In genomic region chr19:40628950-40629349, GRCm38 (mm10) we compare ENCODE assay signal across 23 mouse cellular contexts. TPM values are rescaled to one million over a fixed set of nuclear protein-coding genes. Genes with fewer than 3 reads are reported as not detected.
DNase-seq lines count a peak whose midpoint lies in the region; ATAC-seq lines count a peak whose summit lies in the region.
"Had no signal": no experiment of that assay in that cellular context is flagged by ENCODE, and none has a peak within 500 bp of the region (broad histone marks: within the 10 kb centered on the region; RNA-seq: fewer than 3 reads in every experiment).

No protein-coding gene starts in this region.

- H3K4me1 ChIP-seq in hindbrain, embryonic 10.5 days (replicated peaks), result no peaks in the 10 kb centered on the region
- H3K4me1 ChIP-seq: embryonic facial prominence, embryonic 15.5 days; forebrain, embryonic 10.5 days; heart, embryonic 15.5 days; hindbrain, embryonic 12.5 days had no signal

- peak; percentile 85 for DNase-seq in heart, adult 11 months
- DNase-seq in heart, postnatal 4 days, result no peak
- DNase-seq in hindbrain, embryonic 10.5 days (ENCODE audit: low spot score), result no peak
- no peak for DNase-seq in left cerebral cortex, postnatal 25 days (ENCODE audit: low spot score in 2 of 2)
- DNase-seq in lung, postnatal 25 days (ENCODE audit: low spot score), result no peak
- DNase-seq: adrenal gland, postnatal 10 days; cerebellum, adult 11-12 months; embryo, embryonic 11 days; gastrocnemius, adult 2 months; gastrocnemius, postnatal 25 days; heart, adult 2 months; heart, postnatal 14 days; kidney, adult 18-20 months had no signal

- no peak overlapping the region for H3K4me3 ChIP-seq in hindbrain, embryonic 10.5 days
- H3K4me3 ChIP-seq: embryonic facial prominence, embryonic 15.5 days; erythroblast, embryonic 14.5 days; forebrain, embryonic 10.5 days; gastrocnemius, adult 2 months; heart, adult 2 months; heart, embryonic 15.5 days; hindbrain, embryonic 12.5 days had no signal

- H3K36me3 ChIP-seq in hindbrain, embryonic 10.5 days, result no peaks in the 10 kb centered on the region
- H3K36me3 ChIP-seq: embryonic facial prominence, embryonic 15.5 days; forebrain, embryonic 10.5 days; heart, embryonic 15.5 days; hindbrain, embryonic 12.5 days had no signal

- H3K27me3 ChIP-seq in hindbrain, embryonic 10.5 days (ENCODE audit: insufficient read depth, poor library complexity, severe bottlenecking), result no peaks in the 10 kb centered on the region
- H3K27me3 ChIP-seq: CH12.LX; embryonic facial prominence, embryonic 15.5 days; heart, embryonic 15.5 days; hindbrain, embryonic 12.5 days had no signal

- ATAC-seq in common myeloid progenitor, adult 5-6 weeks (replicated peaks; ENCODE audit: low read depth, poor library complexity, severe bottlenecking), result peak; percentile 63
- ATAC-seq in megakaryocyte, adult 5-6 weeks (ENCODE audit: poor library complexity, severe bottlenecking), result peak; percentile 42; the same call in 1 of the 2 replicates
- ATAC-seq: forebrain, embryonic 14.5 days; hindbrain, postnatal 0 days had no signal

- intact Hi-C loops in left cerebral cortex, postnatal 25 days (cut with DNase I), result no loop called here

- no peaks in the 10 kb centered on the region for H3K9me3 ChIP-seq in hindbrain, embryonic 10.5 days
- H3K9me3 ChIP-seq: embryonic facial prominence, embryonic 15.5 days; forebrain, embryonic 10.5 days; heart, embryonic 15.5 days; hindbrain, embryonic 12.5 days had no signal

- no peak overlapping the region for H3K27ac ChIP-seq in hindbrain, embryonic 10.5 days
- H3K27ac ChIP-seq: embryonic facial prominence, embryonic 15.5 days; forebrain, embryonic 10.5 days; heart, embryonic 15.5 days; hindbrain, embryonic 12.5 days; hindbrain, postnatal 0 days had no signal

RNA-seq across cellular contexts. Expression of gene Entpd1, which starts 16.8 kb away (rescaled TPM):
- 10 to 100 TPM; 32.3 to 33.3 TPM for total RNA-seq in heart, postnatal 4 days (2021)
- total RNA-seq in common myeloid progenitor, adult 5-6 weeks (2017), result 7.8 and 11.9 TPM in 2 replicates
- 21.8 and 22.3 TPM in 2 replicates for total RNA-seq in megakaryocyte, adult 5-6 weeks (2015)
- 44.0 and 51.9 TPM in 2 replicates for total RNA-seq in megakaryocyte, adult 5-6 weeks (2017)
- polyA plus RNA-seq in hindbrain, embryonic 10.5 days (2016; fragmentation: Nextera tagmentation; extraction: Ambion mirVana), result 4.5 and 5.0 TPM in 2 replicates
- 10 to 100 TPM; 18.9 to 22.6 TPM for total RNA-seq in left cerebral cortex, postnatal 25 days (2021)

RNA-seq across cellular contexts. Expression of gene Tctn3, which starts 16.9 kb away (rescaled TPM):
- total RNA-seq in heart, postnatal 4 days (2021), result 1 to 10 TPM; 7.3 to 7.8 TPM
- 6.0 and 6.8 TPM in 2 replicates for total RNA-seq in common myeloid progenitor, adult 5-6 weeks (2017)
- 2.5 and 5.8 TPM in 2 replicates for total RNA-seq in megakaryocyte, adult 5-6 weeks (2015)
- total RNA-seq in megakaryocyte, adult 5-6 weeks (2017), result 1.6 and 3.2 TPM in 2 replicates
- 12.2 and 13.7 TPM in 2 replicates for polyA plus RNA-seq in hindbrain, embryonic 10.5 days (2016; fragmentation: Nextera tagmentation; extraction: Ambion mirVana)
- 10 to 100 TPM; 22.4 to 24.5 TPM for total RNA-seq in left cerebral cortex, postnatal 25 days (2021)

RNA-seq across cellular contexts. Expression of gene Aldh18a1, which starts 40.7 kb away (rescaled TPM):
- 10 to 100 TPM; 23.5 to 30.4 TPM for total RNA-seq in heart, postnatal 4 days (2021)
- 49.1 and 58.7 TPM in 2 replicates for total RNA-seq in common myeloid progenitor, adult 5-6 weeks (2017)
- total RNA-seq in megakaryocyte, adult 5-6 weeks (2015), result 8.3 and 10.5 TPM in 2 replicates
- total RNA-seq in megakaryocyte, adult 5-6 weeks (2017), result 6.5 and 7.6 TPM in 2 replicates
- 94.3 and 96.1 TPM in 2 replicates for polyA plus RNA-seq in hindbrain, embryonic 10.5 days (2016; fragmentation: Nextera tagmentation; extraction: Ambion mirVana)
- 10 to 100 TPM; 23.1 to 30.4 TPM for total RNA-seq in left cerebral cortex, postnatal 25 days (2021)
